Mouse (Mus musculus) embryo, embryonic 10 days (tissue): Measurements from ENCODE around the gene Ifi203.
"Not testable (repeated sequence)": the region's sequence is repeated elsewhere in the genome, so short reads cannot be mapped to it uniquely, and the experiment has no call there.

Source experiments
- DNase-seq: peaks from one replicate; pipeline ENCODE4 v3.0.0-alpha.2; 2015; ENCODE audit warnings: low spot score

Ifi203 gene

DNA sequence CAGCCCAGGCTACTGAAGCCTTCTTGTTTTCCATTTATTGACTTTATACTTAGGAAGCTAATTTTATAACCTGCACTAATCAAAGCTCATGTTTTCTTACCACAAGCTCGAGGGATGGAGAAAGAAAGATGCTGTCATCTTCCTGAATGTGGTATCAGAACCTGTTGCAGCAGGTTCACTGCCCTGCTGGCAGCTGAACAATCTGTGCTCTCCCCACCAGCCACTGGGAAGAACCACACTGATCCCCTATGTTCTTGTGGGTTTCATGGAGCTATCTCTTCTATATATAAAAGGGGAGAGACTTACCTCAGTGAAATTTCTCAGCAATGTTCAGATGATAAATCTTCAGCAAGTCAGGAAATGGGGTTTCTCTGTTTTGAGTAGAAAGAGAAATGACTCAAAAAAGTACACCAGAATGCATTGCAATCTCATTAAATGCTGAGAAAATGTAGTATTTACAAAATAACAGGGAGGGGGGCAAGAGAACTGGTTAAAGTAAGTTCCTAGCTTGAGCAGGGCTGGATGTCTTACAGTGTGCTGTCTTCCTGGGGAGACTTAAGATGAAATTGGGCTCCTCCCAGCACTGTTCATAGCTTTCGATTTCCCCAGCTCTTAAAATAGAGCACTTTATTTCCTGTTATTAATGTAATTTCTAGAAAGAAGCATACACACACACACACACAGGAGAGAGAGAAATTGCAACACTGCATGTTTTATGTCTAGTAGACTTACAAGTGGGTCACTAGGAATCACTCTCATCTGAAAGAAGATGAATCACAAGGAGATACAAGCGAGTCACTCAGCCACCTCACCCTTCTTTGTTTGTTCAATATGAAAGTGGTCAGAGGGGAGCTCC lies at the start of gene Ifi203, which contains the start of gene Mndal:
Ifi203 (minus strand) TSS at position 749 of the 856 bp plus-strand sequence.
Mndal (minus strand) TSS at position 568 of the 856 bp plus-strand sequence.
- not testable (repeated sequence) for DNase-seq

DNA sequence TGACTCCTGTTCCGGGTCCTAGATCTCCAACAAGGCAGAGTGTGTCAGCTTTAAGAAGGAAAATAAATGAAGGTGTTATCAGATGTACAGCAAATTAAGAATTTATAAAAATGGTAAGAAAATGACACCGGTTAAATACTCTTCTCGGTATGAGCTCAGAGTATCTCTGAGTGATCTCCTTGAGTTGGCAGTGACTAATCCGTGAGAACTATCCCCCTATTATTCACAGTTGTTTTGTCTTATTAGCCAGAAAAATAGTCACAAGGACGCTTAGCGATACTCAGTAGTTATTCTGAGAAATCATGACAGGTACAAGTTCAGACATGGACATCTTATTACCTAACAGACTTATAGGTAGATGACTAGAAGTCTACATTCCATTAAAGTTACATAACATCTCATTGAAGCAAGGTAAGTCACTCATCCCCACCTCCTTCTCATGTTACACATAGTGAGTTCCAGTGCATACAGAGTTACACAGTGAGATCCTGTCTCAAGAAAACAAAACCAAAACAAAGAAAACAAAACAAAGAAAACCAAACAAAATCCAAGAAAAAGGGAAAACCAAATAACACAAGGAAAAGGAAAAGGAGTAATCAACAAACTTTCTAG lies 40.3 kb upstream of the Ifi203 start, which contains the start of gene Ifi202b:
Ifi202b (minus strand) TSS at position 51 of the 612 bp plus-strand sequence.
- not testable (repeated sequence) for DNase-seq

DNA sequence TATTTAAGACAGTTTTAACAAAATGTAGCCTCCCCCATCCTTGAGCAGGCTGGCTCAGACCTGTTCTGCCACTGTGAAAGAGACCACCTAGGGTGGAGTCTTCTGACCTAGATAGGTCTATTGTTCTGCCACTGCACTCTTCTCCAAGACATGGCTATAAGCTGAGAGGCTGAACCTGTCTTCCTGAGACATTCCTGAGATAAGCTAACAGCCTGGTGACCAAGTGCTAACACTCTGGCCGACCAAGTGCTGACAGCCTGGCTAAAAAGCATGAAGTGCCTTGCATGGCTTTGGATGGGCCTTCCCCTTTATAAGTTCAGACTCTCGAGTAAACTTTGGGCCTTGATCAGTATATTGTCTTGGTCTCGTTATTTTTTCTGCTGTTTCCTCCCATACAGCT lies 38.6 kb upstream of the Ifi203 start:
- not testable (repeated sequence) for DNase-seq

DNA sequence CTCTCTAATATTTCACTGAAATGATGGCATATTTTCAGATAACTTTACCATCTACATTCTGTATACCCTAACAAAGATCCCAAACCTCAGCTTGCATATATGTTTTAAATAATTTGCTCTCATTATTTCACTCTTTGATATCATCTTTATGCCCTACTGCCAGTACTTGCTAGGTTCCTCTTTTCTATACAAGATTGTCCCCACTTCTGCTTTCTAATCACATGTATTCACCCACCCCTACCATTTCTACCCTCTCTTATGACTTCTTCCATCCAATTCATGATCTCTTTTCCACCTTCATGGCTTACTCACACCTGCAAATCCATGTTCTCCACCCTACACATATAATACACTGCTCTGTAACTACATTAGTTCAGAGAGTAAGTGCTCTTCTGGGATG lies 35.1 kb upstream of the Ifi203 start:
- DNase-seq = no peak

DNA sequence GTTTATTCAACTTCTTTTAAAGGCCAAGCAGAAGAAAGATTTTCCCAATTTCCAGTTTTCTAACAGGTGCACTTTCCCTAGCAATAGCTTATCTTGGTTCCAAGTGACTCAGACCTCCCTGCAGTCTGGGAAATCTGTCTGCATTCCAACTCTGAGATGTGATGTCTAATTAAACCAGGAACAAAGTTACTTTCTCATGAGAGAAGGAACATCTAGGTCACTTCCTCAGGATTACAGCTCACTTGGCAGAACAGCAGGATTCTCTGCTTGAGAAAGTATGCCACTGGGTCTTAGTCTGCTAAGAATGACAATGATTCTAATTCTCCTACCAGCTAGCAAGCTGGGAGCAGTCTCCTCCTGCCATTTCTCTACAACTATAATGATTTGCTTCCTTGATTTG lies 30.6 kb upstream of the Ifi203 start:
- DNase-seq = no peak

DNA sequence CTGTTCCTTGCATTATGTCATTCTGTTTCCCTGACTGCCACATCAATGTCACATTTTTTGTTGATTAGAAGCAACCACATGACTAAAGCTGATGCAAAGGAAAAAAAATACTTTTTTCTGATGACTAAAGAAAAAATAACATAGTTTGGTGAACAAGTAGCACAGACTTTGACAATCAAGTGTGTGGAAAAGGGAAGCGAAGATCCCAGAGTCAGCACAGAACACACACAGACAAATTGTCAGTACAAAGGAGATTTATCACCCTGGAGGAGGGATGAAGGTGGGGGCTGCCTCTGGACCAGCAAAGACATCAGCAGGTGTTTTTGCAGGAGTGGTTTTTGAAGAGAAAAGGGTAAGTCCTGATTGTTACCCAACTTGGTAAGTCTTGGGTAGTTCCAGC lies 19.0 kb upstream of the Ifi203 start:
- DNase-seq = not testable (repeated sequence)

DNA sequence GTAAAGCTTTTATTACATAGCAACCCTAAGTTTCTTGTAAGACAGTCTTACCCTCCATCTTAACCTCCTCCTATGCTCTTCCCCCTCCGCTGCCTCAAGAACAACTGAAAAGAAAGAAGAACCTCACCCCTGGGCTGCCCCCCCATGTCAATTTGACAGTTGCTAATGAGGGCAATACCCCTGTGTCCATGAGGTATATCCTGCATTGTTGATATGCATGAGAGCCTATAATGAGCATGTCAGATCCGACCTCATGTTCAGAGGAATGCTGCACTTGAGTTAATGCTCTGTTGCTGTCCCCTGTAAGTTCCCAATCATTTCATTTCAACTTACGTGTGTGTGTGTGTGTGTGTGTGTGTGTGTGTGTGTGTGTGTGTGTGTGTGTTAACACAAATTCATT lies 17.5 kb upstream of the Ifi203 start:
- DNase-seq = not testable (repeated sequence)

DNA sequence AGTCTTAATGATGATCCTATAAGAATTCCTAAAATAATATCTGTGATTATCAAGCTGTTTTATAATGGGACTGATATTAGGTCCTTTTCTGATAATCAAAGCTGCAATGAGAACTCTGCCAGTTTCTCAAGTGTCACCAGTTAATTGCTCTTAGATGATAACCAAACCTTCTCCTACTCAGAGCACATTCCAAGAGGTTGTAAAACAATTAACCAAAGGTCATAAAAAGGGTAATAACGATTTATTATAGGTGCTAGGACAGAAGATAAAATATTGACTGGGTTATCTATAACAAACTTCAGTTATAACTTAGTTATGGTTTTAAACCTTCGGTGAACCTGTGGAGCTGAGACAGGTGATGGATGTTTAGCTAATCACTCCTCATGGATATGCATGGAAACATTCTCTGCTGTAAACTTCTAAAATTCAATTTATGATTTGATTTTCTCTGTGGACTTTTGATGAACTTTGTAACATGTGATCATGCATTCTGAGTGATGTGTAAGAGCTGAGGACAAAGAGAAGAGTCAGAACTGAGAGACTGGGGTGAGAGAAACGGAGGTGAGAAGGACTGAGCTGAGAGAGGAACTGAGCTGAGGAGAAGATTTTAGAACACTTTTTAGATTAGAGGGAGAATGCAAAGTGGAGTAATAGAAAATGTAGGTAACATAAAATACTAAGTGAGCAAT lies 13.5 kb upstream of the Ifi203 start:
- not testable (repeated sequence) for DNase-seq

DNA sequence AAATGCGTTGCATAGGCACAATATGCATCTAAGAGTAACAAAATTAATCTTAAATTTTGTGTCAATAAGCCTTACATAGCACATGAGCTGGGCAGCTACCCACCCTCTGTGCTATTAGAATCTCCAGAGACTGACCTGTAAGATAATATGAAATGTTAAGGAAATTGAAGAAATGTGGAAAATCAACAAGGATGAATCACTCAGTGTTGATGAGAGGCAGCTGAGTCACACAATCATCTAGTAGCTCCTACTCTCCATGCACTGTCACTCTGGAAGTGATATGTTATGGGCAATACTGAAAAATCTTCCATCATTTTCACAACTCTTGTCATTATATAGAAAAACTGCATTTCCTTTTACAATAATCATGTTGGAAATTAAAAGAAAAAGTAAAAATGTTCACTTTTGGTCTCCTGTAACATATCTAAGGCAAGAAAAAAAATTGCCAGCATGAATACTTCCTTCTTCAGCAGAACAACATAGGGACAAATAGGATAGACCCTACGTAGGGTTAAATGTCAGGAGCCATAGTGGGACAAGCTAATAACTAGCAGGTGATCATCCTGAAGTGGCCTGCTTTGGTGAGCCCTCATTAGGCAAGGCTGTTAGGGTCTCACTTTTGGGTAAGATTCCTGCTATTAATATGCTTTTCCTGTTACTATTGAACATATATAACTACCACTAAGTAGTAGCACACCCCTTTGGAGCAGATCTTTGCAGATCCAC lies 12.8 kb upstream of the Ifi203 start:
- no peak for DNase-seq

DNA sequence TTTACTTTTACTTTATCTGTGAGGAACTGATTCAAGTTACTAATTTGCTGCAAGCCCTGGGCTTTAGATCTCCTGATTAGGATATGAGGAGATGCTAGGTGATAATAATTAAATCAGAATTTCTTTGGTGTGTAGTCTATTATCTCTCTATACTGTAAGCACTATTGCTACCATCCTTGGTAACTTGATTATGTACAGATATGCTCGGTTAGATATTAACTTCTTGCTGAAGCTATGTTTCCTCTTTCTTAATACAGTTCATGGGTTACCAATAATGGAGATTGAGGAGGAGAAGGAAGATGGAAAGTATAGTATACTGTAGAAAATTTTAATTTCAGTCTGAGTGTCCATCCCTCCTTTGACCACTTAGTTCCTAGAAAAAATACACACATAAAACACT lies 11.1 kb upstream of the Ifi203 start:
- no peak for DNase-seq

DNA sequence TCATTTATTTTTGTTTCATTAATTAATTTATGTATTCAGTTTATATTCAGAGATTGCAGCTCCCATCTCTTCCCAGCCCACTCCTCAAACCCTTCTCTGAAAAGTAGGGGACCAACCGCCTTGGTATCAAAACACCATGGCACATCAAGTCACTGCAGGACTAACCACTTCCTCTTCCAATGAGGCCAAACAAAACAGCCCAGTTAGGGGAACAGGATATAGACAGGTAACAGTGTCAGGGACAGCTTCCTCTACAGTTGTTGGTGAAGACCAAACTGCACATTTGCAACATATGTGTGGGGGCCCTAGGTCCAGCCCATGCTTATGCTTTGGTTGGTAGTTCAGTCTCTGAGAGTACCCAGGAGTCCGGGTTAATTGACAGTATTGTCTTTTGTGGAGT lies 6.6 kb upstream of the Ifi203 start:
- DNase-seq = not testable (repeated sequence)

DNA sequence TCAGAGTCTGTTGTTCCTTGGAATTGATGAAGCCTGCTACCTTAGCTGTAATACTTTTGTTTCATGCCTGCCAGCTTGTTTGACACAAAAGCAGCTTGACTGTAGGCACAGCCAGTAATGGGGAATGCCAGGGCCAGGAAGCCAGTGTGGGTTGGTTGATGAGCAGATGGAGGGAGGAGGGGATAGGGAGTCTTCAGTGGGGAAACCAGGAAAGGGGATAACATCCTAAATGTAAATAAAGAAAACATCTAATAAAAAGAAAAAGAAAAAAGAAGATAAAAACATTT lies 251 bp upstream of the Ifi203 start:
- DNase-seq = not testable (repeated sequence)

DNA sequence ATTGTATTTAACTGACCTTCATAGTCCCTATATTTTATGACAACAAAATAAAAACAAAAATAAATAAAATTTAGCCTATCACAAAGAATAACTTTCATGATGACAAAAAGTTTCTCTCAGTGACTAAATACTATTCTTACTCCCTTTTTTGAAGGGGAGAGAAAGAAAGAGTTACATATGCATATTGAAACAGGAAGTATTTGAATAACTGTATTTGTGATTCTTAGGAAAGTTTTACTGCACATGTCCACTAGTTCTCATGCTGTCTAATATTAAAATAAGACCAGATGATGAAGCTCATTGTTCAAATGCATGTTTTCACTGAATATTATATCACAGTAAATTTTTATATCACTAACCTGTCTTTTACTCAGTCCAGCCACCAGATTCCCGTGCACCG lies 950 bp downstream of the Ifi203 start:
- not testable (repeated sequence) for DNase-seq

DNA sequence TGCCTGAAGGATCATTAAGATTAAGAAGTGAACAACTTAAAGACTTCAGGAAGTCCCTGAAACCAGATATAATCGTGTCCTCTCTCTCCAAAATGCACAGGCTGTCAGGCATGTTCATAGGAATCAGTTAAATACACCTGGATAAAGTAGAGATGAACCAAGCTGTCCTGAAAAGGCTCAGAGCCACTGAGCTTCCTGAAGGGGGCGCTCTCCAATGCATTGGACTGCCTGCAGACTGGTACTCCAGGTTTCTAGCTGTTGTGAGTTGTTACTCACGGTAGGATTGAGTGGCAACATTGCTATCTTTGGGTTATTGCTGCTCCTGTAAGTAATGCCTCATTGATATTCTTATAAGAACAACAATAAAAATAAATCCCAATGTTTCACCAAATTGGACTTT lies 23.2 kb downstream of the Ifi203 start:
- DNase-seq = not testable (repeated sequence)

DNA sequence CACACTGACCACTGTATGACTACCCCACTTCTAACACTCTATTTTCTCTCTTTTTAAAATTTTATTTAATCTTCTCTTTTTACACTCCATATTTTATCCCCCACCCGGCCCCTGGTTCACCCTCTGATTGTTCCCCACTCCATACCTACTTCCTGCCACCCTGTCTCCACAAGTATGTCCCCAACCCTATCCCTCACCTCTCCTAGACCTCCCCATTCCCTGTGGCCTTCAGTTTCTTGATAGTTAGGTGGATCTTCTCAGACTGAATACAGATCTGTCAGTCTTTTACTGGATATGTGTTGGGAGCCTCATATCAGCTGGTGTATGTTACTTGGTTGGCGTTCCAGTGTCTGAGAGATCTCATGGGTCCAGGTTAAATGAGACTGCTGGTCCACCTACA lies 27.9 kb downstream of the Ifi203 start:
- DNase-seq = no peak

DNA sequence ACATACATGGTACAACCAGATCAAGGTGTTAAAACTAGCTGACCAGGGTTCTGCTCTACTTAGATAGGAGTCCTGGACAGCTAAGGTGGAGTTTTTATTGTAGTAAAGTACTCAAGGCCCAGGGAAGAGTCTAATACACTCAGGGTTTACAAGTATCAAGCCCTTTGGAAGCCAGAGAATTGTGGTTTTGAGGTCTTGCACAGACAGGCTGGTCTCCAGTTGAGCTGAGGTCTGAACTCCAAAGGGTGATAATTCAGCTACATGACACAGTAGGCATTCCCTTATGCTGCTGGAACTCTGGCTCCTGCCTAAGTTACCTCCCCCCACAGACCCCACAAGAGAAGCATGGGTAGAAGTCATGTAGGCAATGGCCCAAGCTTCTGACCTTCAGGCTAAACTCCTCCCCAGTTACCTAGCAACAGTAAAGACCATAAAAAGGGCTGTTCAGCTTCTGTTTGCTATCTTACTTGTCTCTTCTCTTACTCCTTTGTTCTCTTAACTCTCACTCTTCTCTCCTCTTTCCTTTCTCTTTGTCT lies 29.1 kb downstream of the Ifi203 start:
- DNase-seq = not testable (repeated sequence)

DNA sequence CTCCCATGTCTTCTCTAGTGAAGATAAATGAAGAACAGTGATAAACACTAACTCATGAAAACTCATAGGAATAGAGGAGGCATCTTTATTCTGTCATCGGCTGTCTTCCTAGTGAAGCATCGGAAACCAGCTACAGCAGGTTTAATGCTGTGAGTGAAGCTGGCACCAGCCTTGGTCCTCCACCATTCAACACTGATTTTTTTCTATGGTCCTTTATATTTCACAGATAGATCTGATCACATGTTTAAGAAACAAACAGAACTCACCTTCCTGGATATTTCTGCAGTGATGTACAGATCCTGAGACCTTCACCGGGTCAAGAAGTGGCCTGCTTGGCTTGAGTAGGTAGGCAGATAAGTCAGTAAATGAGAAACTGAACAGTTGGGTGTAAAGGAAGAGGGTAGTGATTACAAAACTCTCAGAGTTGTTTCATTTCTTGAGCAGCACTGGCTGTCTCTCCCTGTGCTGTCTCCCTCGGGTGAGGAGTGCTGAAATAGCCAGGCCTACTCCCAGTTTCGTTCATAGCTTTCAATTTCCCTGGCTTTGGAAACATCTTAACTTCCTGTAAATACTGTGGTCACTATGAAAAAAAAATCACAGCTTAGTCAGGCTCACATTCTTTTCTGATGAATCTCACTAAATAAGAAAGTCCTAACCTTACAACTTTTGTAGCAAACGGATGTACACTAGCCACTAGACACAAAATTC lies 29.8 kb downstream of the Ifi203 start, which contains the start of gene Ifi211:
Ifi211 (minus strand) TSS at position 499 of the 708 bp plus-strand sequence.
- not testable (repeated sequence) for DNase-seq

DNA sequence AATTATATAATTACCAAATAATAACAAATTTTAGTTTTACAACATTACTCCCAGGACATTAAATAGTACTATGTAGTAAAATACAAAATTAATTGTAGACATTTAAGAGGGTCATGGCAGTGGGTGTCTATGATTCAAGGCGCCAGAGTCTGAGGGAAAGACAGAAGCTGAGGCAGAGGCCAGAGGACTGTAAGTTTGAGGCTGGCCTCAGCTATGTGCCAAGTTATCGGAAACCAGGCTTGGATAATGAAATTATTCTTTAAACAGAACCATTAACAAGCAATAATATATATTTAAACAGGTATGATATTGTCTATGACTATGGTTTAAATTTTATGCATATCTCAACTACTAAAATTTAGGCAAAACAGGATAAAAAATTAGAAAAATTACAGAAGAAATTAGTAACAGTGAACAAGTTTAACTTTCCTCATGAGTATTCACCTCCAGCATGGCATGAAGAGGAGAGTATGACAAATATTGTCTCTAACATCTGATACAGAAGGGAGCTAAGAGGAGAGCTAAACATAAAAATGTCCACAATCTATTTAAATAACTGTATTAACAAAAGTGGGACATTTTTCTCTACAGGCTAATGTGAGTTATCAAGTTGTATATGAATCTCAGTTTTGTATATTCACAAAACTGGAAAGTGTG lies 30.5 kb downstream of the Ifi203 start:
- DNase-seq = no peak

DNA sequence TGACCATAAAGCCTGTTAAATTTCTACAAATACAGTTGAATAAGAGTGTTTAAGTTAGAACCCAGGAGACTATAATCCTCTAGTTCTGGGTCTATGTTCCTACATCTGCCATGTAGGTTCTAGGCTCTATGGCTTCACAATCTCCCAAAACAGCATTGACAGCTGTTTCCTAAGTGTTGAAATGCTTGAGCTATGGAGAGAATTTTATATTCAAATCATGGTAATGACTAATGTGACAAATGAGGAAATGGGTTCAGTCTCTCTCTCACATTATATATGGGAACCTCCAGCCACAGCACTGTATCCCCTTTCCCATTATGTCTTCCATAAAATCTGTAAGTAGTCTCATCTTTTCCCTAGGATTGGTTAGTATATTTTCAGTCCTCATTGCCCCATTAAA lies 34.1 kb downstream of the Ifi203 start:
- DNase-seq = not testable (repeated sequence)

DNA sequence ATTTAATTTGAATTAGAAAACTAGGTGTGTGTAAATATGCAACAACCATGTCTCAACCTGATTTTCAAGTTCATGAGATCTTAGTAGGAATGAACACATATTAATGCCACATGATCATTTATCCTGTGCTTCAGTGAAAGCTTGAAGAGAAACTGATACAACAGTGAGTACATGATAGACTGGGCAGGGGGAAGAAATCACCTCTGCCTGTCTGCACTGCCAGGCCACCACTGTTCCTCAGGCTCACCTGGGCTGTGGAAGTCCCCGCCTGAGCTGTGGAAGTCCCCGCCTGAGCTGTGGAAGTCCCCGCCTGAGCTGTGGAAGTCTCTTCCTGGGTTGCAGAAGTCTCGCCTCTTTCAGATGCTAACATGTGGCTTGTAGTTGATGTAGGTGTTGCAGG lies 36.6 kb downstream of the Ifi203 start:
- DNase-seq = not testable (repeated sequence)

DNA sequence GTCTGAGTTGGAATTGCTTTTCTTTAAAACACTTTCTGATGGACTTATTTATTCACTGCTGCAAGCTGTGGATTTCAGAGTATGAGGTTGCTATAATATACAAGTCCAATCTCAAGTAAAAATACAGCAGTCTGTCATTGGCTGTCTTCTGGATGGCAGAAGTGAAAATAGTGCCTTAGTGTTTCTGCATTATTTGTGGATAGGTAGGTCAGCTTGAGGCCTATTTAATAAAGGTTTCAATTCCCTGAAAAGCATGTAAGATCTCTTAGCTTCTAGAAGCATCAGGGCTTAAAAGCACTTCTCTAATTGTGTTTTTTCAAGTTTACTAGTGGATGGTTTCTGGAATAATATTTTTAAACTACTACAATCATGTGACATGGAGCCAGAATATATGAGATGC lies 52.7 kb downstream of the Ifi203 start:
- not testable (repeated sequence) for DNase-seq
